Mouse (Mus musculus): ENCODE measurements around the gene Tiprl. TPM values are rescaled to one million over a fixed set of nuclear protein-coding genes. Genes with fewer than 3 reads are reported as not detected.

Gene Tiprl
- polyA plus RNA-seq (2012; rRNA removed): 61.1 and 62.6 TPM in 2 replicates

GRCm38 (mm10) chr1:165236321-165237298 lies at the start of gene Tiprl:
TSS of gene Tiprl (minus strand) at chr1:165236996.

GRCm38 (mm10) chr1:165193880-165194661 lies 42.7 kb downstream of the Tiprl start, which contains the start of gene Sft2d2:
TSS of gene Sft2d2 (minus strand) at chr1:165194438.

Other genes starting within 250 kb of the Tiprl start
- gene Tbx19, start 76.2 kb downstream of the Tiprl start, polyA plus RNA-seq (2012; rRNA removed): 0.02 TPM in 1 of 2 replicates, not detected in the other
- 8.1 and 12.6 TPM in 2 replicates for gene Sft2d2, start 42.6 kb downstream of the Tiprl start, polyA plus RNA-seq (2012; rRNA removed)
- gene Gpr161, start 58.8 kb upstream of the Tiprl start, polyA plus RNA-seq (2012; rRNA removed): 15.7 and 15.9 TPM in 2 replicates
- 17.3 and 22.1 TPM in 2 replicates for gene Dcaf6, start 223.5 kb upstream of the Tiprl start, polyA plus RNA-seq (2012; rRNA removed)
- 43.0 and 45.7 TPM in 2 replicates for gene Mpc2, start 223.6 kb upstream of the Tiprl start, polyA plus RNA-seq (2012; rRNA removed)
- 0.05 TPM in 1 of 2 replicates, not detected in the other for gene Adcy10, start 248.2 kb upstream of the Tiprl start, polyA plus RNA-seq (2012; rRNA removed)